Comparison of ENCODE assay signal across 16 mouse cellular contexts in genomic region chr19:55649363-55649762, GRCm38 (mm10).
A peak's percentile ranks its signal among the peaks of the same experiment; 100 is the strongest.
DNase-seq lines count a peak whose midpoint lies in the region; TF ChIP-seq lines count a peak whose summit lies in the region.
"Had no signal": no experiment of that assay in that cellular context is flagged by ENCODE, and none has a peak within 500 bp of the region (broad histone marks: within the 10 kb centered on the region; RNA-seq: fewer than 3 reads in every experiment).

No protein-coding gene starts in this region.

- H3K4me1 ChIP-seq in liver, adult 2 months (ENCODE audit: control insufficient read depth, insufficient read depth, low read length), result no peaks in the 10 kb centered on the region
- peaks cover 11 to 32% of the 10 kb centered on the region in 2 experiments for H3K4me1 ChIP-seq in CH12.LX (ENCODE audit: control insufficient read depth in 1 of 2, insufficient read depth in 2 of 2)
- H3K4me1 ChIP-seq: hindbrain, embryonic 10.5 days; lung, embryonic 15.5 days; midbrain, embryonic 12.5 days had no signal

- 87% methylated on average over 10 of the region's 10 CpGs for WGBS in liver, adult 2 months

- no peaks in the 10 kb centered on the region for H3K9me3 ChIP-seq in CH12.LX (replicated peaks; ENCODE audit: low read length)
- H3K9me3 ChIP-seq: embryonic facial prominence, embryonic 12.5 days; hindbrain, embryonic 10.5 days; limb, embryonic 13.5 days; lung, embryonic 15.5 days; midbrain, embryonic 12.5 days had no signal

- no peak for TF ChIP-seq CTCF in liver, adult 2 months (IDR thresholded peaks at IDR 0.05; ENCODE audit: low read depth, low read length)
- TF ChIP-seq CTCF in CH12.LX (conservative IDR thresholded peaks at IDR 0.05 in 1 of 2, IDR thresholded peaks at IDR 0.05 in 1 of 2; ENCODE audit: low read depth in 2 of 2, low read length in 2 of 2), result no peak
- no peak for TF ChIP-seq CTCF in gastrocnemius, adult 2 months (IDR thresholded peaks at IDR 0.05)

- no peaks in the 10 kb centered on the region for H3K36me3 ChIP-seq in liver, adult 2 months (ENCODE audit: control insufficient read depth, insufficient read depth, low read length)
- no peaks in the 10 kb centered on the region for H3K36me3 ChIP-seq in CH12.LX (replicated peaks in 1 of 2; ENCODE audit: control insufficient read depth in 1 of 2, insufficient read depth in 1 of 2, low read length in 1 of 2)
- H3K36me3 ChIP-seq: embryonic facial prominence, embryonic 12.5 days; hindbrain, embryonic 10.5 days; limb, embryonic 13.5 days; lung, embryonic 15.5 days; midbrain, embryonic 12.5 days had no signal

- intact Hi-C loops in gastrocnemius, adult 2 months (cut with DNase I), result loop anchor here (10.0 kb wide), 1 partner anchor 225 kb away; no protein-coding TSS in a partner anchor

- TF ChIP-seq POLR2A in liver, adult 2 months (IDR thresholded peaks at IDR 0.05; ENCODE audit: extremely low read depth, insufficient read depth, low read length), result no peak
- no peak for TF ChIP-seq POLR2A in CH12.LX (IDR thresholded peaks at IDR 0.05; ENCODE audit: low read depth, low read length)

- no peak overlapping the region for H3K4me2 ChIP-seq in CH12.LX (ENCODE audit: insufficient read depth, low read depth, poor library complexity, severe bottlenecking)
- H3K4me2 ChIP-seq: embryonic facial prominence, embryonic 12.5 days; limb, embryonic 13.5 days; lung, embryonic 15.5 days; midbrain, embryonic 12.5 days had no signal

- dilution Hi-C loops in CH12.LX (cut with MboI; ENCODE audit: extremely low pct_ligation_motif_present, extremely low pct_unique_long_range_greater_than_20kb, low sequenced_read_pairs), result no loop called here

- DNase-seq in liver, adult 2 months (ENCODE audit: extremely low read depth, low read depth, low spot score), result peak; percentile 50
- DNase-seq in liver, result no peak
- DNase-seq in CH12.LX (ENCODE audit: extremely low read depth), result no peak
- DNase-seq in brain, adult 2 months (ENCODE audit: low read depth, low spot score), result peak; percentile 47
- DNase-seq in monocyte, adult 2 months (ENCODE audit: low read depth in 1 of 2, low spot score in 2 of 2), result peak; percentile 63 to 75
- no peak for DNase-seq in adipocyte (ENCODE audit: low spot score)
- DNase-seq in gastrocnemius, adult 2 months, result no peak
- DNase-seq: adrenal gland, postnatal 36 days; cerebellum, adult 11 months; thymus, adult 18-20 months had no signal

- no peaks in the 10 kb centered on the region for H3K27me3 ChIP-seq in liver, adult 2 months (ENCODE audit: control insufficient read depth, insufficient read depth, low read length)
- peaks cover 47% of the 10 kb centered on the region for H3K27me3 ChIP-seq in CH12.LX (replicated peaks)
- H3K27me3 ChIP-seq: embryonic facial prominence, embryonic 12.5 days; lung, embryonic 15.5 days had no signal

- H3K27ac ChIP-seq in liver, adult 2 months (replicated peaks; ENCODE audit: insufficient read depth, low read depth, low read length), result no peak overlapping the region
- no peak overlapping the region for H3K27ac ChIP-seq in CH12.LX (ENCODE audit: insufficient read depth, low read depth)
- no peak overlapping the region for H3K27ac ChIP-seq in gastrocnemius, adult 2 months
- H3K27ac ChIP-seq: embryonic facial prominence, embryonic 12.5 days; hindbrain, embryonic 10.5 days; layer of hippocampus, adult 2 months; limb, embryonic 13.5 days; lung, embryonic 15.5 days; midbrain, embryonic 12.5 days had no signal

- H3K79me2 ChIP-seq in liver, adult 2 months (ENCODE audit: control insufficient read depth, insufficient read depth, low read length), result no peaks in the 10 kb centered on the region
- no peaks in the 10 kb centered on the region for H3K79me2 ChIP-seq in CH12.LX (replicated peaks; ENCODE audit: control insufficient read depth, extremely low read depth, insufficient read depth, poor library complexity, severe bottlenecking)

- in situ Hi-C loops in CH12.LX (cut with MboI; ENCODE audit: low pct_ligation_motif_present, low pct_unique_long_range_greater_than_20kb, low sequenced_read_pairs), result no loop called here

- no peak overlapping the region for H3K9ac ChIP-seq in liver, adult 2 months (ENCODE audit: low read depth, low read length)
- H3K9ac ChIP-seq in CH12.LX (ENCODE audit: insufficient read depth, low read depth), result no peak overlapping the region
- H3K9ac ChIP-seq: embryonic facial prominence, embryonic 12.5 days; limb, embryonic 13.5 days; lung, embryonic 15.5 days; midbrain, embryonic 12.5 days had no signal

- no peak for TF ChIP-seq EP300 in CH12.LX (IDR thresholded peaks at IDR 0.05; ENCODE audit: low read length)

- no peak for TF ChIP-seq RAD21 in CH12.LX (IDR thresholded peaks at IDR 0.05; ENCODE audit: low read depth, low read length)

- no peak overlapping the region for H3K4me3 ChIP-seq in liver, adult 2 months (ENCODE audit: insufficient read depth, low read depth, low read length)
- no peak overlapping the region for H3K4me3 ChIP-seq in CH12.LX (replicated peaks in 1 of 3; ENCODE audit: low read depth in 2 of 3, low read length in 2 of 3, poor library complexity in 1 of 3)
- no peak overlapping the region for H3K4me3 ChIP-seq in gastrocnemius, adult 2 months
- H3K4me3 ChIP-seq: embryonic facial prominence, embryonic 12.5 days; hindbrain, embryonic 10.5 days; layer of hippocampus, adult 2 months; limb, embryonic 13.5 days; lung, embryonic 15.5 days; midbrain, embryonic 12.5 days had no signal

TF ChIP-seq in CH12.LX, 34 proteins besides CTCF, POLR2A, EP300 and RAD21:
- TF ChIP-seq NRF1 (IDR thresholded peaks at IDR 0.05; ENCODE audit: low read depth, low read length) (no peak), BHLHE40 (IDR thresholded peaks at IDR 0.05; ENCODE audit: low read depth, low read length) (peak; percentile 25; the same call in 1 of the 2 replicates), RCOR1 (conservative IDR thresholded peaks at IDR 0.05; ENCODE audit: low read depth, low read length) (no peak)

Comparison
In these comparisons a context has a peak if more than half of its experiments do, and no peak if none do; other contexts are left out.
1. DNase-seq: peak in liver, adult 2 months (single experiment), brain, adult 2 months (single experiment) and monocyte, adult 2 months (2 of 2); none in liver (single experiment), CH12.LX (single experiment), adipocyte (single experiment) and gastrocnemius, adult 2 months (single experiment).